Mouse (Mus musculus) C2C12 (cell line): ENCODE measurements around the gene Lrrc39.

Experiments used
- CEBPB ChIP-seq: IDR thresholded peaks from one replicate; pipeline ENCODE4 v1.6.1; 2011; ENCODE audit warnings: low read depth, mild to moderate bottlenecking, control low read depth, moderate library complexity
- CTCF ChIP-seq: IDR thresholded peaks from one replicate; pipeline ENCODE4 v1.5.1; 2011; ENCODE audit not compliant: control insufficient read depth, insufficient read depth, insufficient read length
- FOSL1 ChIP-seq: IDR thresholded peaks from one replicate; pipeline ENCODE4 v1.8.0; 2011; ENCODE audit warnings: mild to moderate bottlenecking, low read length; ENCODE audit not compliant: poor library complexity, insufficient read depth, severe bottlenecking
- MAX ChIP-seq: IDR thresholded peaks from one replicate; pipeline ENCODE4 v1.6.1; 2011; ENCODE audit warnings: mild to moderate bottlenecking, control low read depth
- MYOD1 ChIP-seq: IDR thresholded peaks from one replicate; pipeline ENCODE4 v1.6.1; 2011; ENCODE audit warnings: low read depth; ENCODE audit not compliant: control insufficient read depth, insufficient read length
- MYOG ChIP-seq: IDR thresholded peaks from one replicate; pipeline ENCODE4 v1.6.1; 2011; ENCODE audit not compliant: control insufficient read depth, insufficient read length; ENCODE audit errors: extremely low read depth
- USF1 ChIP-seq: IDR thresholded peaks from one replicate; pipeline ENCODE4 v1.6.1; 2011; ENCODE audit warnings: low read depth, mild to moderate bottlenecking, control low read depth, moderate library complexity

DNA sequence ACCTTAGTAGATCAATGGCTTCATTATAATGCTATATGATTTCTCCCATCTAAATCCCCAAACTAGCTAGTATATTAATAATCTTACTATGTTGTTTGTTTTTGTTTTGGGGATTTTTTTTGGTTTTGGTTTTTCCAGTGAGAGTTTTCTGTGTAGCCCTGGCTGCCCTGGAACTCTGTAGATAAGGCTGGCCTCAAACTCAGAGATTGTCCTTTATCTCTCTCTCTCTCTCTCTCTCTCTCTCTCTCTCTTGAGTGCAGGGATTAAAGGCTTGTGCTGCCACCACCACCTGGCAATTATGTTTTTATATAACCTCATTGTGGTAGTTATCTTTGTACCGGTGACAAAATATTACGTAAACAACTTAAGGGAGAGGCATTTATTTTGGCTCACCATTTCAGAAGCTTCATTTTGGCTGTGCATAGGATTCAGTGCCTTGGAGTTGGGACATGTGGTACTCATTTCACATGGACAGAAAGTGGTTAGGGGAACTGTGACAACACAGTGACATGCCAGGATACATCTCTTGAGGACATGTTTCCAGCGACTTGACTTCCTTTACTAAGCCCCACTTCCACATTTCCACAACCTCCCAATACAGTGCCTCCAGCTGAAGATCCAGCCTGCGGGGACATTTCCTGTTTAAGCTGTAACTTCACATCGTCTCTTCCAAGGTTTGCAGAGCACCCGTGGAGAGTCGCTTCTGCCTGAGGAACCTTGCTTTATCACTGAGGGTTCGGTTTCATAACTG lies 52.7 kb downstream of the Lrrc39 start:
- TF ChIP-seq FOSL1 (no peak), MYOG (no peak), CTCF (no peak), MAX (no peak), CEBPB (no peak), MYOD1 (no peak), USF1 (no peak)
